Mouse (Mus musculus): Measurements from ENCODE around the gene AC192777.2. TPM values are rescaled to one million over a fixed set of nuclear protein-coding genes. Genes with fewer than 3 reads are reported as not detected.
"Not testable (repeated sequence)": the region's sequence is repeated elsewhere in the genome, so short reads cannot be mapped to it uniquely, and the experiment has no call there.

The AC192777.2 gene
- total RNA-seq (2021) = not detected
- long read RNA-seq, experiment 1 = 0 reads
- long read RNA-seq, experiment 2 = 0 reads

DNA sequence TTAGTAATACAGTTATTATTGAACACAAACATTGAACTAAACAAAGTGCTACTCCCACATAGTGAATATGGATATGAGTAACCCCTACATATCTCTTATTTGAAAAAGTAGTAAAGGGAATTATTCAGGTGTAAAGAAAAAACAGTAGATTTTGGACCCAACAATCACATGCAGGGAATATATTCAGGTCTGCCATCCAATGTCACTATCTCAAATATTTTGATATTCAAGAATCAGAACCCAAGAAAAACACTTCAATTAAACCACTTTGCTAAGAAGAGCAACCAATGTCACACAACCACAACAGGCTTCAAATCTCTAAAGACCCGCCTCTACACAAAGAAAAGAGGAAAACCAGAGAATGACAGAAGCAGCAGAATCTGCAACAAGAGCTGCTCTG is at the start of gene AC192777.2:
Gene AC192777.2, plus strand, starts transcription at position 301 of the 400 bp plus-strand sequence.
- not testable (repeated sequence) for DNase-seq

DNA sequence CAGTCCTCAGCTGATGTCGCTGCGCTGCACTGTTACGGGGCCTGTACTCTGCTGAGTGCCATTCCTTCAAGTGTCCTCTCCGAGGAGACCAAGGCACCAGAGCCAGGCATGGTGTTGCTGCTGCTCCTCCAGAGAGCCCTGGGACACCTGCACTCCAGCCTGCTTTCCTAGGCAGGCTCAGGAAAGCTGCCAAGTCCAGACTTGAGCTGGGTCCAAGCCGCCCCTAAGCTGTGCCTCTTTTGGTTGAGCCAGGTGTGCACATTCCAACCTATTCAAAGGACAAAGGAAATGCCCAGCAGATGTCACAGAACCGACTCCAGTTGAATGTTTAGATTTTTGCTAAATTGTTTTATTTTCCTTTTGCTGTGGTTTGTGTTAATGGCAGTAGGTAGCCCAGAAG is 20.9 kb downstream of the AC192777.2 start:
- DNase-seq = not testable (repeated sequence)

- DNase-seq = not testable (repeated sequence)
Measured at GRCm38 (mm10) chr17:40116877-40117276, 21.6 kb downstream of the AC192777.2 start.

Small RNAs within 50 kb of the gene (microRNA-seq; reads per million reads assigned to microRNA genes)
- 0 reads per million in 2 experiments for gene Gm26376

Other genes starting within 250 kb of the AC192777.2 start
- gene Esp38, start 144.9 kb upstream of the AC192777.2 start, total RNA-seq (2021) = not detected
- gene Pgk2, start 113.2 kb downstream of the AC192777.2 start, total RNA-seq (2021) = not detected
- not detected for gene Crisp3, start 146.8 kb downstream of the AC192777.2 start, total RNA-seq (2021)
- not detected for gene Crisp1, start 223.8 kb downstream of the AC192777.2 start, total RNA-seq (2021)